24 mouse cellular contexts compared by ENCODE assay signal in genomic region chr19:29135172-29135736, GRCm38 (mm10). TPM values are rescaled to one million over a fixed set of nuclear protein-coding genes. Genes with fewer than 3 reads are reported as not detected.
A peak's percentile ranks its signal among the peaks of the same experiment; 100 is the strongest.
DNase-seq lines count a peak whose midpoint lies in the region; ATAC-seq and TF ChIP-seq lines count a peak whose summit lies in the region.
"Had no signal": no experiment of that assay in that cellular context is flagged by ENCODE, and none has a peak within 500 bp of the region (broad histone marks: within the 10 kb centered on the region; RNA-seq: fewer than 3 reads in every experiment).

No protein-coding gene starts in this region.

- no peak overlapping the region for H3K27ac ChIP-seq in MEL (ENCODE audit: control insufficient read depth, low read depth, low read length)
- peak overlapping the region; percentile 74 for H3K27ac ChIP-seq in liver, embryonic 12.5 days
- H3K27ac ChIP-seq: embryonic facial prominence, embryonic 13.5 days; hindbrain, embryonic 15.5 days; kidney, postnatal 0 days; midbrain, embryonic 15.5 days; neural tube, embryonic 12.5 days had no signal

- TF ChIP-seq RAD21 in MEL (IDR thresholded peaks at IDR 0.05; ENCODE audit: low read depth, low read length): no peak

- TF ChIP-seq EP300 in MEL (IDR thresholded peaks at IDR 0.05; ENCODE audit: low read depth in 1 of 2, low read length in 2 of 2): peak; percentile 58 to 60

- no peak overlapping the region for H3K9ac ChIP-seq in MEL (ENCODE audit: control insufficient read depth, low read depth, low read length, poor library complexity, severe bottlenecking)
- H3K9ac ChIP-seq in liver, embryonic 12.5 days: 0 out of 2 replicates have a peak overlapping the region, but pooled peaks have one; percentile 19
- H3K9ac ChIP-seq: embryonic facial prominence, embryonic 13.5 days; forebrain, postnatal 0 days; hindbrain, embryonic 15.5 days; midbrain, embryonic 15.5 days; neural tube, embryonic 12.5 days had no signal

- DNase-seq in MEL (ENCODE audit: low read depth, low spot score): peak; percentile 41
- peak; percentile 39 for DNase-seq in c-Kit-positive CD71-positive TER-119-positive erythroid progenitor cells, embryonic 14.5 days (ENCODE audit: low spot score)
- DNase-seq in adrenal gland, postnatal 14 days: no peak
- DNase-seq in testis, postnatal 14 days (ENCODE audit: low spot score): no peak
- no peak for DNase-seq in kidney, postnatal 14 days
- DNase-seq: cerebellum, adult 18-20 months; cerebellum, postnatal 14 days; embryo, embryonic 11 days; forebrain, postnatal 0 days; gastrocnemius, postnatal 36 days; kidney, adult 2 months; lung, adult 2 months; lung, postnatal 14 days; retina, postnatal 1 day; thymus, postnatal 14 days had no signal

- peaks cover 10 to 28% of the 10 kb centered on the region in 2 experiments for H3K4me1 ChIP-seq in MEL (ENCODE audit: control insufficient read depth in 1 of 2, insufficient read depth in 2 of 2, low read length in 2 of 2)
- peaks cover 66% of the 10 kb centered on the region for H3K4me1 ChIP-seq in liver, embryonic 12.5 days
- H3K4me1 ChIP-seq: hindbrain, embryonic 15.5 days; midbrain, embryonic 15.5 days; neural tube, embryonic 12.5 days had no signal

- H3K27me3 ChIP-seq in MEL (ENCODE audit: control insufficient read depth in 1 of 2, insufficient read depth in 2 of 2, low read length in 2 of 2): no peaks in the 10 kb centered on the region
- no peaks in the 10 kb centered on the region for H3K27me3 ChIP-seq in liver, embryonic 12.5 days (replicated peaks)
- H3K27me3 ChIP-seq: embryonic facial prominence, embryonic 13.5 days; hindbrain, embryonic 15.5 days; megakaryocyte, embryonic 14.5 days; midbrain, embryonic 15.5 days; neural tube, embryonic 12.5 days had no signal

- H3K9me3 ChIP-seq in MEL (replicated peaks; ENCODE audit: insufficient read depth, low read length): no peaks in the 10 kb centered on the region
- H3K9me3 ChIP-seq in liver, embryonic 12.5 days (replicated peaks): no peaks in the 10 kb centered on the region
- H3K9me3 ChIP-seq: embryonic facial prominence, embryonic 13.5 days; hindbrain, embryonic 15.5 days; megakaryocyte, embryonic 14.5 days; midbrain, embryonic 15.5 days; neural tube, embryonic 12.5 days had no signal

- no peaks in the 10 kb centered on the region for H3K79me2 ChIP-seq in MEL (ENCODE audit: control insufficient read depth, insufficient read depth, low read length, poor library complexity)

- peaks cover 4 to 27% of the 10 kb centered on the region in 2 experiments for H3K36me3 ChIP-seq in MEL (ENCODE audit: control insufficient read depth in 1 of 2, insufficient read depth in 2 of 2, low read length in 2 of 2)
- peaks cover 95% of the 10 kb centered on the region for H3K36me3 ChIP-seq in liver, embryonic 12.5 days
- H3K36me3 ChIP-seq: hindbrain, embryonic 15.5 days had no signal

- no peak for TF ChIP-seq POLR2A in MEL (IDR thresholded peaks at IDR 0.05; ENCODE audit: control insufficient read depth in 1 of 2, insufficient read depth in 1 of 2, low read depth in 1 of 2, low read length in 2 of 2, poor library complexity in 1 of 2)

- ATAC-seq in liver, embryonic 12.5 days: peak; percentile 85
- peak; percentile 86 for ATAC-seq in megakaryocyte progenitor cell, adult 5-6 weeks (replicated peaks; ENCODE audit: poor library complexity)
- ATAC-seq: forebrain, postnatal 0 days; midbrain, embryonic 15.5 days had no signal

- no peak overlapping the region for H3K4me3 ChIP-seq in MEL (ENCODE audit: control insufficient read depth in 1 of 2, insufficient read depth in 1 of 2, low read depth in 2 of 2, low read length in 2 of 2)
- H3K4me3 ChIP-seq in liver, embryonic 12.5 days: no peak overlapping the region
- H3K4me3 ChIP-seq: embryonic facial prominence, embryonic 13.5 days; hindbrain, embryonic 15.5 days; megakaryocyte, embryonic 14.5 days; midbrain, embryonic 15.5 days; neural tube, embryonic 12.5 days had no signal

- peak overlapping the region; percentile 41 for H3K4me2 ChIP-seq in liver, embryonic 12.5 days
- H3K4me2 ChIP-seq: embryonic facial prominence, embryonic 13.5 days; heart, embryonic 11.5 days; hindbrain, embryonic 15.5 days; midbrain, embryonic 15.5 days; neural tube, embryonic 12.5 days had no signal

- WGBS in liver, embryonic 12.5 days (ENCODE audit: insufficient replicate concordance): 31% methylated on average over 11 of the region's 11 CpGs

- TF ChIP-seq CTCF in MEL (IDR thresholded peaks at IDR 0.05 in 2 of 3, conservative IDR thresholded peaks at IDR 0.05 in 1 of 3; ENCODE audit: control insufficient read depth in 1 of 3, insufficient read depth in 1 of 3, low read depth in 2 of 3, low read length in 3 of 3, poor library complexity in 1 of 3, severe bottlenecking in 1 of 3): no peak

TF ChIP-seq in MEL, 35 proteins besides CTCF, POLR2A, EP300 and RAD21:
- TF ChIP-seq NELFE (IDR thresholded peaks at IDR 0.05; ENCODE audit: low read depth, low read length) (no peak), MAFK (IDR thresholded peaks at IDR 0.05; ENCODE audit: borderline replicate concordance, low read depth, low read length) (no peak), SMC3 (IDR thresholded peaks at IDR 0.05; ENCODE audit: low read depth, low read length) (0 out of 2 replicates have a peak, but pooled peaks have one; percentile 3), MYC (IDR thresholded peaks at IDR 0.05; ENCODE audit: low read depth, low read length) (no peak), TCF12 (IDR thresholded peaks at IDR 0.05; ENCODE audit: low read depth, low read length) (peak; percentile 62), ETS1 (IDR thresholded peaks at IDR 0.05; ENCODE audit: low read depth, low read length) (no peak), GATA1 (IDR thresholded peaks at IDR 0.05; ENCODE audit: low read depth, low read length) (peak; percentile 68), TAL1 (IDR thresholded peaks at IDR 0.05; ENCODE audit: low read length) (peak; percentile 66)

RNA-seq across cellular contexts. Expression of gene Rcl1, which starts 34.1 kb away (rescaled TPM):
- total RNA-seq in MEL (2012; rRNA removed): 75.1 and 86.4 TPM in 2 replicates
- polyA plus RNA-seq in MEL (2012; ENCODE audit: insufficient read depth in 1 of 2, insufficient read length in 2 of 2, low read depth in 1 of 2, low replicate concordance in 2 of 2, missing spikeins in 1 of 2): 100 to 1,000 TPM in 1 of 2 experiments, not detected in 1; 122 TPM
- 81.1 and 83.7 TPM in 2 replicates for polyA plus RNA-seq in liver, embryonic 12.5 days (2016; fragmentation: Nextera tagmentation; extraction: Ambion mirVana)
- 29.0 and 36.9 TPM in 2 replicates for total RNA-seq in megakaryocyte progenitor cell, adult 5-6 weeks (2015)
- 55.3 and 76.6 TPM in 2 replicates for total RNA-seq in megakaryocyte progenitor cell, adult 5-6 weeks (2017)
- 36.1 and 39.4 TPM in 2 replicates for total RNA-seq in adrenal gland, postnatal 14 days (2021)

Comparison
In these comparisons a context has a peak if more than half of its experiments do, and no peak if none do; other contexts are left out.
1. DNase-seq: peak in MEL (single experiment) and c-Kit-positive CD71-positive TER-119-positive erythroid progenitor cells, embryonic 14.5 days (single experiment); none in adrenal gland, postnatal 14 days (single experiment), testis, postnatal 14 days (single experiment) and kidney, postnatal 14 days (single experiment).